Mouse (Mus musculus): ENCODE measurements at regions not wholly inside any gene's neighbourhood (a gene's known extent, or its start where the extent isn't known, plus 50 kb on each side); places are given as distances from the start of the nearest gene placed in this dataset.
A peak's percentile ranks its signal among the peaks of the same experiment; 100 is the strongest.

DNA sequence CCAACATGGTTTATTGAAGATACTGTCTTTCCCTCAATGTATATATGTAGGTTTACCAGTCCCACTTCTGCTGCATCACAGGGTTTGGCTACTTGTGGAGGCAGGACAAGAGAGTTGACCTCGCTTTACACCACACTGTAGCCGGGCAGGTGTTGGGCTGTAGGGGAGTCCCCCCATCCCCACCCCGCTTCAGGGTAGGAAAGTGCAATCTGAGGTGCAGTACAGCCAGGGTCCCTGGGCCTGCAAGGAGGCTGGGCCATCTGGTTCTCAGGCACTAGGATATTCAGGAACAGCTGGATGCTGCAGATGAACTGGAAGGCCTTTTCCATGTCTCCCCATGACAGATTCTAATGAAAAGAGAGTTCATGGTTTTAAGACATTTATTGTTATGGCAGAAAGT is 142.0 kb downstream of the Sis start:
- DNase-seq (ENCODE audit: low spot score in 2 of 2), result no peak

GRCm38 (mm10) chr3:72823148-72823547 is 144.5 kb downstream of the Sis start:
- no peak for DNase-seq (ENCODE audit: low spot score in 2 of 2)

- peak in 1 of 2 experiments; percentile 10 for DNase-seq (ENCODE audit: low spot score in 2 of 2)
These were observed 177.1 kb downstream of the Sis start for GRCm38 (mm10) chr3:72790611-72791010.
